Mouse (Mus musculus): Measurements from ENCODE around the gene Adgrb2.

DNA sequence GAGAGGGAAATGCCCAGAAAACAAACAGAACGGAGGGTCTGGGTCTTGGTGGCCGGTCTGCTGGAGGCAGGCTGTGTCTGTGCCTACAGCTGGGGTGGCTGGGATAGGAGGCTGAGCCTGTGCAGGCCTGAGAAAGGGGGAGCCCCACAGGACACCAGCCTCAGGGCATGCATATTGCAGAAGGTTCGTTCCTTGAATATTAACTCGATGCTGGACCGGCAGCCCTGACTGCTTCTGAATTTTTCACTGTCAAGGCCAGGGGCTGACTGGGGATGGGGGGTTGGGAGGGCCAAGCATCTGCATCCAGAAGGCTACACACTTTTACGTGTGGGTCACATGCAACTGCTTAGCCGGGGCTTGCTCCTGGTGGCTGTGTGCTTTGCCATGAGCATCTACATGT is 48.8 kb downstream of the Adgrb2 start:
- no peak for TF ChIP-seq GABPA (IDR thresholded peaks at IDR 0.05; ENCODE audit: low read depth, low read length)
- no peak for TF ChIP-seq BHLHE40 (IDR thresholded peaks at IDR 0.05; ENCODE audit: borderline replicate concordance, low read depth, low read length)
- no peak for TF ChIP-seq CTCF (IDR thresholded peaks at IDR 0.05 in 2 of 3, conservative IDR thresholded peaks at IDR 0.05 in 1 of 3; ENCODE audit: control insufficient read depth in 1 of 3, insufficient read depth in 1 of 3, low read depth in 2 of 3, low read length in 3 of 3, poor library complexity in 1 of 3, severe bottlenecking in 1 of 3)
- TF ChIP-seq MEF2A (IDR thresholded peaks at IDR 0.05; ENCODE audit: extremely low read depth, insufficient replicate concordance, low read depth, low read length, poor library complexity, severe bottlenecking): no peak
- TF ChIP-seq RCOR1 (IDR thresholded peaks at IDR 0.05; ENCODE audit: low read depth, low read length): no peak
- no peak for TF ChIP-seq POLR2A (IDR thresholded peaks at IDR 0.05; ENCODE audit: control insufficient read depth in 1 of 2, insufficient read depth in 1 of 2, low read depth in 1 of 2, low read length in 2 of 2, poor library complexity in 1 of 2)
- no peak for TF ChIP-seq GATA1 (IDR thresholded peaks at IDR 0.05; ENCODE audit: low read depth, low read length)
- no peak for TF ChIP-seq EP300 (IDR thresholded peaks at IDR 0.05; ENCODE audit: low read depth in 1 of 2, low read length in 2 of 2)
- TF ChIP-seq SIN3A (IDR thresholded peaks at IDR 0.05; ENCODE audit: low read length): no peak

All from MEL (cell line).